Mouse (Mus musculus) v-Abl transformed pro-B cells (cell line): ENCODE data around the gene U2af2.

ENCODE experiments used
- in situ Hi-C, 2 experiments: fragments of 400-800 bp; cut with MboI; formaldehyde crosslinking; loops; one replicate each; pipeline ENCODE4 v1.15.1; 2025; ENCODE audit not compliant: unreplicated experiment in 2 of 2

U2af2 gene

DNA sequence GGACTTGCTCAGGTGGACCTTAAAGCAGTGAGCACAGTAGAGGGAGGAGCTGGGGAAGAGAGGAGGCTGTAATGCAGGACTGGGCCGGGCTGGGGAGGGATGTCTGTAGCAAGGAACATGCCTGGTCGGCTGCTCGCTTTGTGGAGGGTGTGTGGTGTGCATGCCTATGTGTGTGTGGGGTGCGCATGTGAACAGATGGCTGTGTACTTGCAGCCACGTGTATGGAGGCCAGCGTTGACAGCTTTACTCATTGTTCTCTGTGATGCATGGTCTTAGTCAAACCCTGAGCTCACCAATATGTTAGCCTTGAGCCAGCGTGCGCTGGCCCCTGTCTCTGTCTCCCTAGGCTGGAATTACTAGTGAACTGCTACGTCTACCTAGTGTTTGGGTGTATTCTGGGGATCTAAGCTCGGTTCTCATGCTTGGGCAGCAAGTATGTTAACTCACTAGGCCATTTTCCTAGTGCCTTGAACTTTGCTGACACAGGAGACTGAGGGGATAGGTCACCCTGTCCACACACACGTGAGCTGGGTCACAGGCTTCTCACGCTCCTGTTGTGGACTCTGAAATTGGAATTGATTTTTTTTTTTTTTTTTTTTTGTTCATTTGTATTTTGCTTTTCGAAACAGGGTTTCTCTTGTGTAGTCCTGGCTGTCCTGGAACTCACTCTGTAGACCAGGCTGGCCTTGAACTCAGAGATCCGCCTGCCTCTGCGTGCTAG is 29.2 kb downstream of the U2af2 start:
- in situ Hi-C loops, result no loop called here

DNA sequence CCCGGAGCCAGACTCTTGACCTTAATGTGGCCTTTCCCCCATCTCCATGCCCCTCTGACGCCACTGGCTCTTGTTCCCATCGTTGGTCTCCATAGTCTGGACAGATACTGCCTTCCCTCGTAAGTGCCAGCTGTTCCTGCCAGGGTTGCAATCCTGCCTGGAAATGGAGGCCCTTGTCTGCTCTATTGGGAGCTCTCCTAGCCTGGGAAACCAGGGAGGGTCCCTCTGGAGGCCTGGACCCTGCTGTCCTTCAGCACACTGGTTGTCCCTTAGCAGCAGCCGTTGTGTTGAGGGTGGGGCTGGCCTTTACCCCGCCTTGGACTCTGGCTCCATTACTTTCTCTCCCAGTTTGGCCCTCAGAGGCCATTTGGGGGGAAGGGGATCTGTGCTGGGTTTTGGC is 30.4 kb downstream of the U2af2 start:
- in situ Hi-C loops, result no loop called here

DNA sequence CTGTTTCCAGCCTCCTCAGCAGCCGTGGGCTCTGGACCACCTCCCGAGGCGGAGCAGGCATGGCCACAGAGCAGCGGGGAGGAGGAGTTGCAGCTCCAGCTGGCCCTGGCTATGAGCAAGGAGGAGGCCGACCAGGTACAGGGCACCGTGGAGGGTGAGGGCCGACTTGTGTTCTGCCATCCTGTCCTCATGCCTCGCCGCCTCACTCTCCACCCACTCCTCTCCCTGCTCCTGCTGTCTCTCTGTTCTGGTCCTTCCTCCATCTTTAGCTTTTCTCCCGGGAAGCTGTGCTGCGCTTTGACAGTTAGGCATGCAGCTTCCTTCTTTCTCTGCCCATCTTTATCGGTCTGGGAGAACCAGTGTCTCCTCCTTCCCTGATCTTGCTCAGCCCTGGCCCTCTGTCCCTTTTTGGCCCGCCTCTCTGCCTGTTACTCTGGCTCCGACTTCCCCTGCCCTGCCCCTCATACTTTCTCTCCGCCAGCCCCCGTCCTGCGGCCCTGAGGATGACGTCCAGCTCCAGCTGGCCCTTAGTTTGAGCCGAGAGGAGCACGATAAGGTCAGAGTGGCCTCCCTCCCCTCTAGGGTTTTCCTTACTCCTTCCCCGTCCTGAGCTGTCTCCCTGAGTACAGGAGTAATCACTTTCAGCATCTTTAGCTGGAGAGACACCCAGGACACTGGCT is 31.0 kb downstream of the U2af2 start:
- in situ Hi-C loops, result no loop called here

DNA sequence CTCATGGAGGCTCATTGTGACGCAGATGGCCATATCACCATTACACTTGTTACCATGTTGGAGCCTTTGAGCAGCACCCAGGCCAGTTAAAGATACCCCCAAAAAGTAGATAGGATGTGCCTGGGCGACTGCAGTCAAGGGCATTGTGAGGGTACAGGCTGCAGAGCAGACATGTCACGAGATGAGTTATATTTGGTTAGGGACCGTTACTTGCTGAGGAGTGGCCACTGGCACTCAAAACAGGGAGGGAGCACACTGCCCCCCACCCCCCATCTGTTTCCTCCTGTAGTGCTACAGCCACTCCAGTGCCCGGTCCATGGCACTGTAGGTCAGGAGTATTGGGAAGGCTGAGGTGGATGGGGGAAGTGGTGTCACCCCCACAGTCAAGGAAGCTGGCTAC is 36.8 kb downstream of the U2af2 start:
- in situ Hi-C loops, result no loop called here

DNA sequence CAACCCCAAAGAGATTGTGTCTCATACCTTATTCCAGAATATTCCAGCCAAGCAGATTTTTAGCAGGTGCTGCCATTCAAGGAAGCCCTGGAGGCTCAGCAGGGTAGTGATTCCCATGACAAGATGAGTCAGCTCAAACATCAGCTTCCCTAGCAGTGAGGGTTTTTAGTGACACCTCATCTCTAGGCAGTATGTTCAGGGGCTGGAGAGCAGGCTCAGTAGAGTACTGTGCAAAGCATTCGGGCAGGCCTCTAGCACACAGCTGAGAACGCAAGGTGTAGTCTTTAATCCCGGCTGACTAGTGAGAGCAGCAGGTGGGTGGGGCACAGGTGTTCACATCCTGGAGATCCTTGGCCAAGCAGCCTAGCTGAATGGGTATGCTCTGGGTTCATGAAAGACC is 37.9 kb downstream of the U2af2 start:
- in situ Hi-C loops, result no loop called here

DNA sequence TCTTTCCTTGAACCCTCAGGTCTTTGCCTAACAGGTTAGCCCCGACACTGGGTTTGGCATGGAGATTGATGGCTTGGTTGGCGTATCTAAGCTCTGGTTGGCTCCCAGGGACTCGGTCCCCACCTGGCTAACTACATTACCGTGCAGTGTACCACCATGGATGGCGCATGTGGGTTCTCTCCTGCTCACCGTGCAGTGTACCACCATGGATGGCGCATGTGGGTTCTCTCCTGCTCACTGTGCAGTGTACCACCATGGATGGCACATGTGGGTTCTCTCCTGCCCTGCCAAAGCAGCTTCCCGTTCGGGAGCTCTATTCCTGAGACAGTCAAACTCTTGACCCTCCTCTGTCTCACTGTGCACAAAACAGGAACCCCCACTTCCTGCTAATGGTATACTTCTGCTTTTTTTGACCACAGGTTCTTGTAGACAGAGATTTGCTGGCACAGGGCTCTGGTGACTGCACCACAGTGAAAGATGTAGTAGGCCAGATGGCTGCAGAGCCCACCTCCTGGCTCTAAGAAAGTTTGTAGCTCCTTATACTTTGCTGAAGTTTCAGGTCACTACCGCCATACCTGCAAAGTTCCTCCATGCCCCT is 39.2 kb downstream of the U2af2 start:
- in situ Hi-C loops, result no loop called here

DNA sequence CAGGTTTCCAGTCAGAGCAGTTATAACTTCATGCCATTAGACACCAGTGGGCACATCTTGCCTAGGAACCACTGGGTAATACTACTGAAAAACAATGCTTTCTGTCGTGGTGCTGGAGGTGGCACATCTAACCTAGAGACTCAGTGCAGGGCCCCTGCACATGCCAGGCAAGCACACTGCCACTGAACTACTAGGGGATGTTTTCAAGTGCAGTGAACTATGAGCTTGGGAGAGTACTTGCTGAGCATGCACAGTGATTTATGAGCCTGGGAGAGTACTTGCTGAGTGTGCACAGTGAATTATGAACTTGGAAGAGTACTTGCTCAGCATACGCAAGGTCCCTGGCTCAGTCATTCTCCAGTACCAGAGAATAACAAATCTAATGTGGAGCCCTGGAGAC is 40.6 kb downstream of the U2af2 start:
- in situ Hi-C loops, result no loop called here

DNA sequence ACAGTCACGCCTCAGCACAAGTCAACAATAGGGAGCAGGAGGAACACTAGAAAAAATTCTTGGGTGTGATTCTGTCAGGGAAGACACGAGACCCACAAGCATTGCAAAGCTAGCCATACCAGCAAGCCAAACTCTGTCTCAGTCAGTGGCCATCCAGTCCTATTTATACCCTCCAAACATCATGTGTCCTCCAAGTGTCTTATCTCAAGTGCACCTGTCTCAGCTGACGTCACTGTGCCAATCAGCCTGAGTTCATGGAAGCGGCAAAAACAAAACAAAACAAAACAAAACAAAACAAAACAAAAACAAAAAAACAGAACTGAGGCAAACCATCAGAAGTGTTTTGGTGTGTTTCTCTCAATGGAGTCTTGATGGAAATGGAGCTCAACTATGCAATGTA is 46.3 kb downstream of the U2af2 start:
- in situ Hi-C loops, result no loop called here

DNA sequence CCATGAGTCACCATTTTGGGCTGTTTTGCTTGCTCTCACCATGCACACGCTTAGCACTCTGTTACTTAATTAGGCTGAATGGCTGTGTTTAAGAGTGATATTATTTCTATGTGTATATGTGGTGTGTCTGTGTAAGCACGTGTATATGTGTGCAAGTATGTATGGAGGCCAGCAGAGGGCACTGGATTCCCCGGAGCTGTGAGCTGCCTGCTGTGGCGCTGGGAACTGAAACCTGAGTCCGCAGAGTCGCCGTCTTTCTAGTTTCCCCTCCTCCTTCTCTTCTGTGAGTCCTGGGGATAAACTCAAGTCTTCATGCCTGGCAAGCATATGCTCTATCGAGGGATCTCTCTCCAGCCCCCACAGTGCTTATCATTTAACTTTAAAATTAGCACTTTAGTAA is 47.4 kb downstream of the U2af2 start:
- in situ Hi-C loops, result no loop called here

DNA sequence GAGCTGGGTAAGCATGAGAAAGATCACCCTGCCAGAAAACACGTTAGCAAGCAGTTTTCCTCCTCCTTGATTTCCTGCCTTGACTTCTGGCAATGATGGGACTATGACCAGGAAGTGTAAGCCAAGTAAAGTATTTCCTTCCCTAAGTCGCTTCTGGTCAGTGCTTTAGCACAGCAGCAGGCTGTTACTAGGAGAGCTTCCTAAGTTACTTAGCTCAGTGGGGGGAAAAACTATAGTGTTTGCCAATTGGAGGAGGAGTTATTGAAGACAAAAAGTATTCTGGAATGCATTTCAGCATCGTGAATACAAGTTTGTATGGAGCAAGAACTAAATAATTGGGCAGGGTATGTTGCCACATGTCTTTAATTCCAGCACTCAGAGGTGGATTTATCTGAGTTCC is 50.8 kb downstream of the U2af2 start:
- in situ Hi-C loops, result no loop called here

DNA sequence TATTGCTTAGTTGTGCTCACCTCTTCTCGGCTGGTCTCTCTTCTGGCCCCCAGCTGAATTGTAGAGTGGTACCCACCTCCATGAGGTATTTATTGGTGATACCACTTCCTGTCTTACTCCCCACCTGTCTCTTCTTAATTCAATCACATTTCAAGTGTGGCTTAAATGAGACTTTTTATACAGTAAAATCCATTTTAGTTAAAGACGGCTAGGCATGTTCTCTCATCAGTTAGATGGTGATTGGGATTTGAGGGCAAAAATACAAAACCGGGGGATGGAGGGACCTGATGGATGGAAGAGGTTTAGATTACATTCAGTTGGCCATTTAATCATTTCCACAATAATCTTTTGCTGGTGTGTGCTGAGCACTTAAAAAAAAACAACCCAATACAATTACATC is 54.9 kb downstream of the U2af2 start, which contains the start of gene Rfpl4:
Gene Rfpl4, minus strand, starts transcription at position 101 of the 400 bp plus-strand sequence.
- in situ Hi-C loops, result no loop called here

DNA sequence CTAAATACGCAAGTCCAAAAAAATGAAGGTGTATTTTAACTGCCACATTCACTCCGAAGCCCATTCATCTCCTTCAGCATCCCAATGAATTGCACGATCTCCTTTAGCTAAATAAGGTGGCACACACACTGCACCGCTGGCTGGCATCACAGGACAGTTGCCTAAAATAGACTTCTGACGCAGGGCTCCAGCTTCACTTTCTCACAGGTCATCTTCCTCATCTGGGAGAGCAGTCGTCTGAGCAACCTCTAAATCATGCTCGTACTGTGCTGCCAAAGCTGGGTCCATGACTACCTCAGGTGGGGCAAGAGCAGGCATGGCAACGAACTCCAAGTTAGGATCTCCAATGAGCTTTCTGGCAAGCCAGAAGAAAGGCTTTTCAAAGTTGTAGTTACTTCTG is 63.1 kb downstream of the U2af2 start:
- in situ Hi-C loops, result no loop called here

DNA sequence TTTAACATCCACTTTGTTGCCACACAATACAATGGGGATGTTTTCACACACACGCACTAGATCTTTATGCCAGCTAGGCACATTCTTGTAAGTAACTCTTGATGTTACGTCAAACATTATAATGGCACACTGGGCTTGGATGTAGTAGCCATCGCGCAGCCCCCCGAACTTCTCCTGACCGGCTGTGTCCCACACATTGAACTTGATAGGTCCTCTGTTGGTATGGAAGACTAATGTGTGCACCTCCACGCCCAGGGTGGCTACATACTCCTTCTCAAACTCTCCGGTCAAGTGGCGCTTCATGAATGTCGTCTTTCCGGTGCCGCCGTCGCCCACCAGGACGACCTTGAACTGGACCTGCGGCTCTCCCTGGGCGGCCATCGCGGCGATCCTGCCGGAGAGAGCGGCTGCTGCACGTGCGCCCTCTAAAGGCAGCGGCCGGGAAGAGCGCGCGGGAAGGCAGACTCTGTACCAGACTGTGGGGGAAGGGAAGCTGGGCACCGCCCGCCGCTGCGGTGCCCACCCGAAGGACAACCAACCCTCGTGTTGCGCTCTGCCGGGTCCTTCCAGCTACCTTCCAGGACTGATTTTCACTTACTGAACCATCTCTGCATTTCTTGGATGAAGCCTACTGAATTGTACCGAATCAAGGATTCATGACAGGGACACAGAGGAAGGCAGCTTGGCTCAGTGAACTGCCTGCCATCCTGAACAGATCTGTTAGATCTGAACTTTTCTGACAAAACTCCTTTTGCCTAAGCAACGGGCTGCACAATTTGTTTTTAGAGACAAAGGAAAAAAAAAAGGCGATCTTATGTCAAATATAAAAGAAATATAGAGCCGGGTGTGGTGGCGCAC is 63.8 kb downstream of the U2af2 start, which contains the start of gene Rasl2-9:
Gene Rasl2-9, minus strand, starts transcription at position 402 of the 858 bp plus-strand sequence.
- in situ Hi-C loops, result no loop called here
